Mouse (Mus musculus) MEL (cell line): ENCODE results near the gene Fgfr2. TPM values are rescaled to one million over a fixed set of nuclear protein-coding genes. Genes with fewer than 3 reads are reported as not detected.

Experiments
- DNase-seq: peaks from one replicate; pipeline ENCODE4 v3.0.0; 2011; ENCODE audit warnings: low read depth, low spot score
- H3K27ac ChIP-seq: 2 replicates; pipeline ENCODE4 v1.5.1; 2012; ENCODE audit warnings: low read depth, mild to moderate bottlenecking, control low read depth, low read length, moderate library complexity; ENCODE audit not compliant: control insufficient read depth
- H3K27me3 ChIP-seq, 2 experiments: fragments of 150-350 bp in 1 of 2; sonication (generic) in 1 of 2; 2 replicates each; pipeline ENCODE4 v1.6.1; 2012; ENCODE audit warnings: low read length in 2 of 2, mild to moderate bottlenecking in 2 of 2, improper control_type of control experiment in 1 of 2, moderate library complexity in 1 of 2; ENCODE audit not compliant: insufficient read depth in 2 of 2, control insufficient read depth in 1 of 2
- H3K36me3 ChIP-seq, 2 experiments: 2 replicates each; pipeline ENCODE4 v1.6.1; 2012 to 2014; ENCODE audit warnings: low read length in 2 of 2, improper control_type of control experiment in 1 of 2, inconsistent platforms in 1 of 2, mild to moderate bottlenecking in 1 of 2; ENCODE audit not compliant: insufficient read depth in 2 of 2, control insufficient read depth in 1 of 2
- H3K4me1 ChIP-seq, 2 experiments: fragments of 150-350 bp in 1 of 2; sonication (generic) in 1 of 2; 2 replicates each; pipeline ENCODE4 v1.6.1; 2012; ENCODE audit warnings: low read length in 2 of 2, improper control_type of control experiment in 1 of 2, mild to moderate bottlenecking in 1 of 2; ENCODE audit not compliant: insufficient read depth in 2 of 2, control insufficient read depth in 1 of 2
- H3K4me3 ChIP-seq, 2 experiments: fragments of 150-350 bp in 1 of 2; sonication (generic) in 1 of 2; 2 replicates each; pipeline ENCODE4 v1.5.1; 2012; ENCODE audit warnings: low read depth in 2 of 2, low read length in 2 of 2, mild to moderate bottlenecking in 2 of 2, moderate library complexity in 2 of 2, control low read depth in 1 of 2, improper control_type of control experiment in 1 of 2; ENCODE audit not compliant: control insufficient read depth in 1 of 2, insufficient read depth in 1 of 2
- H3K79me2 ChIP-seq: 2 replicates; pipeline ENCODE4 v1.6.1; 2012; ENCODE audit warnings: mild to moderate bottlenecking, low read length, moderate library complexity; ENCODE audit not compliant: control insufficient read depth, poor library complexity, insufficient read depth
- H3K9ac ChIP-seq: 2 replicates; pipeline ENCODE4 v1.6.1; 2012; ENCODE audit warnings: low read depth, mild to moderate bottlenecking, control low read depth, low read length, moderate library complexity; ENCODE audit not compliant: control insufficient read depth, poor library complexity, severe bottlenecking
- H3K9me3 ChIP-seq: fragments of 150-350 bp; sonication (generic); replicated peaks from 2 replicates; pipeline ENCODE4 v1.6.1; 2012; ENCODE audit warnings: mild to moderate bottlenecking, low read length, improper control_type of control experiment, moderate library complexity; ENCODE audit not compliant: insufficient read depth
- CHD1 ChIP-seq: IDR thresholded peaks from 2 replicates; pipeline ENCODE4 v1.6.1; 2012; ENCODE audit warnings: low read depth, mild to moderate bottlenecking, inconsistent platforms, low read length, improper control_type of control experiment
- CHD2 ChIP-seq: IDR thresholded peaks from 2 replicates; pipeline ENCODE4 v1.6.1; 2011; ENCODE audit warnings: low read length, improper control_type of control experiment
- CTCF ChIP-seq, 3 experiments: IDR thresholded peaks in 2 of 3; conservative IDR thresholded peaks in 1 of 3; 2 replicates each; pipeline ENCODE4 v1.5.1; 2011 to 2012; ENCODE audit warnings: low read length in 3 of 3, low read depth in 2 of 3, mild to moderate bottlenecking in 2 of 3, improper control_type of control experiment in 1 of 3, inconsistent platforms in 1 of 3, mixed read lengths in 1 of 3, moderate library complexity in 1 of 3; ENCODE audit not compliant: control insufficient read depth in 1 of 3, insufficient read depth in 1 of 3, poor library complexity in 1 of 3, severe bottlenecking in 1 of 3
- E2F4 ChIP-seq: IDR thresholded peaks from 2 replicates; pipeline ENCODE4 v1.6.1; 2011; ENCODE audit warnings: low read depth, low read length, improper control_type of control experiment, borderline replicate concordance
- ELF1 ChIP-seq: IDR thresholded peaks from 2 replicates; pipeline ENCODE4 v1.6.1; 2014; ENCODE audit warnings: low read depth, mild to moderate bottlenecking, inconsistent platforms, low read length, improper control_type of control experiment, moderate library complexity
- EP300 ChIP-seq, 2 experiments: IDR thresholded peaks; 2 replicates each; pipeline ENCODE4 v1.6.1; 2011; ENCODE audit warnings: improper control_type of control experiment in 2 of 2, low read length in 2 of 2, low read depth in 1 of 2, mild to moderate bottlenecking in 1 of 2
- ETS1 ChIP-seq: IDR thresholded peaks from 2 replicates; pipeline ENCODE4 v1.6.1; 2012; ENCODE audit warnings: low read depth, mild to moderate bottlenecking, inconsistent platforms, low read length, improper control_type of control experiment, moderate library complexity
- GABPA ChIP-seq: IDR thresholded peaks from 2 replicates; pipeline ENCODE4 v1.6.1; 2012; ENCODE audit warnings: low read depth, mild to moderate bottlenecking, inconsistent platforms, low read length, improper control_type of control experiment, moderate library complexity
- GATA1 ChIP-seq: IDR thresholded peaks from 2 replicates; pipeline ENCODE4 v1.6.1; 2011; ENCODE audit warnings: low read depth, low read length, improper control_type of control experiment
- MAFK ChIP-seq: IDR thresholded peaks from 2 replicates; pipeline ENCODE4 v1.6.1; 2011; ENCODE audit warnings: low read depth, mild to moderate bottlenecking, low read length, improper control_type of control experiment, borderline replicate concordance
- MAX ChIP-seq: IDR thresholded peaks from 2 replicates; pipeline ENCODE4 v1.6.1; 2011; ENCODE audit warnings: low read length, improper control_type of control experiment
- POLR2A ChIP-seq, 2 experiments: IDR thresholded peaks; 2 replicates each; pipeline ENCODE4 v1.6.1; 2011 to 2012; ENCODE audit warnings: low read length in 2 of 2, mild to moderate bottlenecking in 2 of 2, control low read depth in 1 of 2, improper control_type of control experiment in 1 of 2, low read depth in 1 of 2, moderate library complexity in 1 of 2; ENCODE audit not compliant: control insufficient read depth in 1 of 2, insufficient read depth in 1 of 2, poor library complexity in 1 of 2
- POLR2AphosphoS2 ChIP-seq: IDR thresholded peaks from 2 replicates; pipeline ENCODE4 v1.6.1; 2011; ENCODE audit warnings: low read length, improper control_type of control experiment
- TBP ChIP-seq: IDR thresholded peaks from 2 replicates; pipeline ENCODE4 v1.8.0; 2011; ENCODE audit warnings: low read depth, low read length, improper control_type of control experiment
- UBTF ChIP-seq: IDR thresholded peaks from 2 replicates; pipeline ENCODE4 v1.6.1; 2012; ENCODE audit warnings: low read depth, mild to moderate bottlenecking, inconsistent platforms, low read length, improper control_type of control experiment, moderate library complexity, borderline replicate concordance; ENCODE audit not compliant: insufficient read depth
- USF1 ChIP-seq: IDR thresholded peaks from 2 replicates; pipeline ENCODE4 v1.6.1; 2014; ENCODE audit warnings: low read depth, mild to moderate bottlenecking, inconsistent platforms, low read length, improper control_type of control experiment, moderate library complexity
- ZC3H11A ChIP-seq: IDR thresholded peaks from 2 replicates; pipeline ENCODE4 v1.6.1; 2012; ENCODE audit warnings: low read depth, mild to moderate bottlenecking, inconsistent platforms, low read length, improper control_type of control experiment
- ZKSCAN1 ChIP-seq: IDR thresholded peaks from 2 replicates; pipeline ENCODE4 v1.6.1; 2012; ENCODE audit warnings: low read depth, mild to moderate bottlenecking, inconsistent platforms, low read length, improper control_type of control experiment, moderate library complexity
- ZNF384 ChIP-seq: IDR thresholded peaks from 2 replicates; pipeline ENCODE4 v1.6.1; 2012; ENCODE audit warnings: low read depth, mild to moderate bottlenecking, inconsistent platforms, low read length, improper control_type of control experiment
- polyA plus RNA-seq, 2 experiments: library from polyadenylated mRNA; stranded (reverse) in 1 of 2; unstranded in 1 of 2; fragments of >175 nt in 1 of 2; fragments of >200 nt in 1 of 2; gene quantifications; 2 replicates each; pipeline versions ENCODE4 v1.2.1 to v1.2.4; 2012; ENCODE audit warnings: low replicate concordance in 2 of 2, low read depth in 1 of 2; ENCODE audit not compliant: insufficient read length in 2 of 2, insufficient read depth in 1 of 2, missing spikeins in 1 of 2
- total RNA-seq: library from RNA; depleted of rRNA; stranded (reverse); fragments of 300-350 nt; gene quantifications from 2 replicates; pipeline ENCODE4 v1.2.3, GENCODE M21; 2012

The Fgfr2 gene
- total and polyA plus RNA-seq, 3 experiments: not detected

- H3K27ac ChIP-seq: no peak overlapping the region
- TF ChIP-seq POLR2AphosphoS2: no peak
- no peak for TF ChIP-seq MAX
- no peak for TF ChIP-seq CHD1
- TF ChIP-seq ZC3H11A: no peak
- no peak for TF ChIP-seq GABPA
- TF ChIP-seq ELF1: no peak
- TF ChIP-seq ETS1: no peak
- no peak for TF ChIP-seq GATA1
- TF ChIP-seq E2F4: no peak
- no peak for DNase-seq
- H3K79me2 ChIP-seq: no peaks in the 10 kb centered on the region
- H3K36me3 ChIP-seq: no peaks in the 10 kb centered on the region
- H3K9me3 ChIP-seq: no peaks in the 10 kb centered on the region
- H3K4me1 ChIP-seq: no peaks in the 10 kb centered on the region
- no peak overlapping the region for H3K4me3 ChIP-seq
- H3K9ac ChIP-seq: no peak overlapping the region
- H3K27me3 ChIP-seq: no peaks in the 10 kb centered on the region
Observed at GRCm38 (mm10) chr7:130967901-130968300, 2155.2 kb downstream of the Fgfr2 start.

GRCm38 (mm10) chr7:130966876-130967275 lies 2156.3 kb downstream of the Fgfr2 start:
- H3K4me1 ChIP-seq: no peaks in the 10 kb centered on the region
- H3K27me3 ChIP-seq: no peaks in the 10 kb centered on the region
- DNase-seq: no peak
- TF ChIP-seq E2F4 (no peak), CTCF (IDR thresholded peaks at IDR 0.05 in 2 of 3, conservative IDR thresholded peaks at IDR 0.05 in 1 of 3; ENCODE audit: control insufficient read depth in 1 of 3, insufficient read depth in 1 of 3, low read depth in 2 of 3, low read length in 3 of 3, poor library complexity in 1 of 3, severe bottlenecking in 1 of 3) (no peak), MAX (no peak), EP300 (IDR thresholded peaks at IDR 0.05; ENCODE audit: low read depth in 1 of 2, low read length in 2 of 2) (no peak), MAFK (no peak), POLR2A (IDR thresholded peaks at IDR 0.05; ENCODE audit: control insufficient read depth in 1 of 2, insufficient read depth in 1 of 2, low read depth in 1 of 2, low read length in 2 of 2, poor library complexity in 1 of 2) (no peak), ETS1 (no peak), UBTF (no peak), CHD2 (no peak), TBP (no peak), ZNF384 (no peak), USF1 (no peak), ZKSCAN1 (no peak)
- H3K36me3 ChIP-seq: no peaks in the 10 kb centered on the region
- no peaks in the 10 kb centered on the region for H3K9me3 ChIP-seq
- no peak overlapping the region for H3K9ac ChIP-seq
- H3K27ac ChIP-seq: no peak overlapping the region
- H3K4me3 ChIP-seq: no peak overlapping the region
- no peaks in the 10 kb centered on the region for H3K79me2 ChIP-seq
